Mouse (Mus musculus): Measurements from ENCODE around the gene 1110004F10Rik.

- TF ChIP-seq EP300 (IDR thresholded peaks at IDR 0.05; ENCODE audit: insufficient read depth, low read depth, low read length) (no peak), CTCF (IDR thresholded peaks at IDR 0.05) (no peak)
Observed at GRCm38 (mm10) chr7:116103091-116103490, 63.9 kb downstream of the 1110004F10Rik start.

Measured in heart, adult 2 months (tissue).